Mouse (Mus musculus): ENCODE results near the gene Nos1ap. TPM values are rescaled to one million over a fixed set of nuclear protein-coding genes. Genes with fewer than 3 reads are reported as not detected.
A peak's percentile ranks its signal among the peaks of the same experiment; 100 is the strongest.

The Nos1ap gene
- polyA plus RNA-seq, 1 experiment from 2014 or later = 17.9 TPM

- H3K4me1 ChIP-seq (replicated peaks) = no peaks in the 10 kb centered on the region
- H3K36me3 ChIP-seq = no peaks in the 10 kb centered on the region
- no peak within 1 kb of the TSS for H3K27ac ChIP-seq
- no peak within 1 kb of the TSS for H3K9ac ChIP-seq
- H3K4me3 ChIP-seq = no peak within 1 kb of the TSS
- no peak within 1 kb of the TSS for H3K4me2 ChIP-seq
- ATAC-seq (ENCODE audit: low FRiP score) = no peak
- no peaks in the 10 kb centered on the region for H3K9me3 ChIP-seq
- H3K27me3 ChIP-seq = no peaks in the 10 kb centered on the region
- WGBS = 94% methylated on average over 4 of the region's 4 CpGs
These were observed 283.4 kb downstream of the Nos1ap start, which contains the start of gene Gm7694 for GRCm38 (mm10) chr1:170306232-170306631. Gene Gm7694 (minus strand): TSS chr1:170306332.

- Histone ChIP-seq H3K9ac (no peak overlapping the region), H3K4me1 (replicated peaks) (no peaks in the 10 kb centered on the region), H3K4me3 (no peak overlapping the region), H3K27me3 (no peaks in the 10 kb centered on the region), H3K27ac (no peak overlapping the region), H3K9me3 (no peaks in the 10 kb centered on the region), H3K4me2 (no peak overlapping the region), H3K36me3 (no peaks in the 10 kb centered on the region)
- no peak for ATAC-seq (ENCODE audit: low FRiP score)
- 91% methylated on average over 10 of the region's 10 CpGs for WGBS
These were observed 284.7 kb downstream of the Nos1ap start for GRCm38 (mm10) chr1:170305002-170305401.

- H3K9ac ChIP-seq = no peak overlapping the region
- no peak overlapping the region for H3K4me3 ChIP-seq
- 37% methylated on average over 6 of the region's 6 CpGs for WGBS
- H3K9me3 ChIP-seq = no peaks in the 10 kb centered on the region
- 0 out of 2 replicates have a peak, but pooled peaks cover 4% of the 10 kb centered on the region for H3K36me3 ChIP-seq
- H3K27ac ChIP-seq = no peak overlapping the region
- H3K27me3 ChIP-seq = no peaks in the 10 kb centered on the region
- ATAC-seq (ENCODE audit: low FRiP score) = no peak
- no peak overlapping the region for H3K4me2 ChIP-seq
- no peaks in the 10 kb centered on the region for H3K4me1 ChIP-seq (replicated peaks)
These were observed 286.6 kb downstream of the Nos1ap start for GRCm38 (mm10) chr1:170303103-170303502.

- H3K9me3 ChIP-seq = no peaks in the 10 kb centered on the region
- H3K9ac ChIP-seq = no peak overlapping the region
- H3K4me3 ChIP-seq = no peak overlapping the region
- 0 out of 2 replicates have a peak, but pooled peaks cover 4% of the 10 kb centered on the region for H3K36me3 ChIP-seq
- H3K27me3 ChIP-seq = no peaks in the 10 kb centered on the region
- H3K4me1 ChIP-seq (replicated peaks) = no peaks in the 10 kb centered on the region
- no peak overlapping the region for H3K4me2 ChIP-seq
- 63% methylated on average over 6 of the region's 6 CpGs for WGBS
- H3K27ac ChIP-seq = no peak overlapping the region
- no peak for ATAC-seq (ENCODE audit: low FRiP score)
These were observed 287.2 kb downstream of the Nos1ap start for GRCm38 (mm10) chr1:170302456-170302855.

- no peaks in the 10 kb centered on the region for H3K4me1 ChIP-seq (replicated peaks)
- H3K9ac ChIP-seq = no peak overlapping the region
- H3K4me2 ChIP-seq = no peak overlapping the region
- H3K27me3 ChIP-seq = no peaks in the 10 kb centered on the region
- H3K4me3 ChIP-seq = no peak overlapping the region
- no peak for ATAC-seq (ENCODE audit: low FRiP score)
- 0 out of 2 replicates have a peak, but pooled peaks cover 4% of the 10 kb centered on the region for H3K36me3 ChIP-seq
- no peak overlapping the region for H3K27ac ChIP-seq
- 95% methylated on average over 9 of the region's 9 CpGs for WGBS
- H3K9me3 ChIP-seq = no peaks in the 10 kb centered on the region
These were observed 288.0 kb downstream of the Nos1ap start for GRCm38 (mm10) chr1:170301686-170302085.

GRCm38 (mm10) chr1:170299496-170299895, 290.2 kb downstream of the Nos1ap start:
- Histone ChIP-seq H3K27ac (no peak overlapping the region), H3K9me3 (no peaks in the 10 kb centered on the region), H3K4me2 (no peak overlapping the region), H3K27me3 (no peaks in the 10 kb centered on the region), H3K36me3 (0 out of 2 replicates have a peak, but pooled peaks cover 4% of the 10 kb centered on the region), H3K4me1 (replicated peaks) (0 out of 2 replicates have a peak, but pooled peaks cover 7% of the 10 kb centered on the region), H3K9ac (no peak overlapping the region), H3K4me3 (no peak overlapping the region)
- WGBS = 85% methylated on average over 4 of the region's 4 CpGs
- no peak for ATAC-seq (ENCODE audit: low FRiP score)

- no peak overlapping the region; the same call in 1 of the 2 replicates for H3K27ac ChIP-seq
- no peak overlapping the region for H3K4me3 ChIP-seq
- H3K9me3 ChIP-seq = no peaks in the 10 kb centered on the region
- ATAC-seq (ENCODE audit: low FRiP score) = no peak
- 0 out of 2 replicates have a peak, but pooled peaks cover 10% of the 10 kb centered on the region for H3K4me1 ChIP-seq (replicated peaks)
- 0 out of 2 replicates have a peak, but pooled peaks cover 4% of the 10 kb centered on the region for H3K36me3 ChIP-seq
- no peak overlapping the region for H3K4me2 ChIP-seq
- 68% methylated on average over 15 of the region's 15 CpGs for WGBS
- H3K27me3 ChIP-seq = no peaks in the 10 kb centered on the region
- H3K9ac ChIP-seq = no peak overlapping the region
These were observed 294.7 kb downstream of the Nos1ap start for GRCm38 (mm10) chr1:170294786-170295570.

GRCm38 (mm10) chr1:170293257-170293656, 296.4 kb downstream of the Nos1ap start:
- H3K9ac ChIP-seq = no peak overlapping the region
- 0 out of 2 replicates have a peak, but pooled peaks cover 10% of the 10 kb centered on the region for H3K4me1 ChIP-seq (replicated peaks)
- WGBS = 88% methylated on average over 5 of the region's 5 CpGs
- no peaks in the 10 kb centered on the region for H3K9me3 ChIP-seq
- H3K27ac ChIP-seq = no peak overlapping the region
- H3K4me3 ChIP-seq = no peak overlapping the region
- no peaks in the 10 kb centered on the region for H3K27me3 ChIP-seq
- no peak overlapping the region for H3K4me2 ChIP-seq
- H3K36me3 ChIP-seq = no peaks in the 10 kb centered on the region
- no peak for ATAC-seq (ENCODE audit: low FRiP score)

- peak overlapping the region; percentile 30; the same call in 1 of the 2 replicates for H3K4me2 ChIP-seq
- 41% methylated on average over 9 of the region's 9 CpGs for WGBS
These were observed 297.3 kb downstream of the Nos1ap start for GRCm38 (mm10) chr1:170292239-170292951.

GRCm38 (mm10) chr1:170282415-170283129, 307.1 kb downstream of the Nos1ap start:
- Histone ChIP-seq H3K36me3 (no peaks in the 10 kb centered on the region), H3K27me3 (no peaks in the 10 kb centered on the region), H3K9me3 (no peaks in the 10 kb centered on the region), H3K4me1 (replicated peaks) (no peaks in the 10 kb centered on the region), H3K4me3 (no peak overlapping the region), H3K27ac (no peak overlapping the region), H3K9ac (no peak overlapping the region), H3K4me2 (no peak overlapping the region)
- 81% methylated on average over 4 of the region's 4 CpGs for WGBS
- no peak for ATAC-seq (ENCODE audit: low FRiP score)

More at GRCm38 (mm10) chr1:170292239-170292951, 297.3 kb downstream of the Nos1ap start:
- Histone ChIP-seq H3K4me1 (replicated peaks) (0 out of 2 replicates have a peak, but pooled peaks cover 10% of the 10 kb centered on the region), H3K36me3 (no peaks in the 10 kb centered on the region), H3K27ac (no peak overlapping the region), H3K4me3 (no peak overlapping the region), H3K9me3 (no peaks in the 10 kb centered on the region), H3K27me3 (no peaks in the 10 kb centered on the region), H3K9ac (no peak overlapping the region)
- peak; percentile 49; the same call in 1 of the 2 replicates for ATAC-seq (ENCODE audit: low FRiP score)

GRCm38 (mm10) chr1:170277016-170277415, 312.6 kb downstream of the Nos1ap start, which contains the start of gene Sh2d1b1:
Gene Sh2d1b1 (plus strand): TSS chr1:170277320.
- WGBS = 85% methylated on average over 3 of the region's 3 CpGs
- ATAC-seq (ENCODE audit: low FRiP score) = no peak

GRCm38 (mm10) chr1:170273252-170273651, 316.4 kb downstream of the Nos1ap start:
- Histone ChIP-seq H3K36me3 (no peaks in the 10 kb centered on the region), H3K9ac (no peak overlapping the region), H3K27me3 (no peaks in the 10 kb centered on the region), H3K9me3 (0 out of 2 replicates have a peak, but pooled peaks cover 5% of the 10 kb centered on the region), H3K4me1 (replicated peaks) (no peaks in the 10 kb centered on the region), H3K27ac (no peak overlapping the region), H3K4me2 (no peak overlapping the region), H3K4me3 (no peak overlapping the region)
- ATAC-seq (ENCODE audit: low FRiP score) = no peak

More at GRCm38 (mm10) chr1:170277016-170277415, 312.6 kb downstream of the Nos1ap start, which contains the start of gene Sh2d1b1:
- no peaks in the 10 kb centered on the region for H3K4me1 ChIP-seq (replicated peaks)
- no peaks in the 10 kb centered on the region for H3K27me3 ChIP-seq
- 0 out of 2 replicates have a peak, but pooled peaks cover 5% of the 10 kb centered on the region for H3K9me3 ChIP-seq
- no peaks in the 10 kb centered on the region for H3K36me3 ChIP-seq
- H3K27ac ChIP-seq = no peak within 1 kb of the TSS
- no peak within 1 kb of the TSS for H3K4me2 ChIP-seq
- H3K9ac ChIP-seq = no peak within 1 kb of the TSS
- no peak within 1 kb of the TSS for H3K4me3 ChIP-seq
